Mouse (Mus musculus) lung, postnatal 14 days (tissue): ENCODE data around the gene Spata5.
"Not testable (repeated sequence)": the region's sequence is repeated elsewhere in the genome, so short reads cannot be mapped to it uniquely, and the experiment has no call there.

Experiments
- DNase-seq: peaks from one replicate; pipeline ENCODE4 v3.0.0; 2021

Spata5 gene

DNA sequence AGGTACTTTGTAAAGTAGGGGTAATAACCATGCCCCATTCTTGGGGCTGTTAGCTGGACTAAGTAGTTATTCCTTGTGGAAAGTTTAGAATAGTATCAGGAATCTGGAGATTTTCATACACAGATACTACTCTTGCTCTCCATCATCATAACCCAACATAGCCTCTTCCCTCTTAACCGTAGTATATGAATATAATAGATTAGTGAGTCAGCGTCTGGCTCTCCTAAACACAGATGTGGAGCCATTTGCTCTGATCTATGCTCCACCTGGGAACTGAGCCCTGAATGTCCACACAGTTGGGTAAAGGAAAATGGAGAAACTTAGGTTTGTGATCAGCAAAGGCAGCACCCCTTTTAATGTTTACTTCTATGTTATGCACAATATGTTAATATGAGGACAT is 96.7 kb downstream of the Spata5 start:
- DNase-seq, result no peak

DNA sequence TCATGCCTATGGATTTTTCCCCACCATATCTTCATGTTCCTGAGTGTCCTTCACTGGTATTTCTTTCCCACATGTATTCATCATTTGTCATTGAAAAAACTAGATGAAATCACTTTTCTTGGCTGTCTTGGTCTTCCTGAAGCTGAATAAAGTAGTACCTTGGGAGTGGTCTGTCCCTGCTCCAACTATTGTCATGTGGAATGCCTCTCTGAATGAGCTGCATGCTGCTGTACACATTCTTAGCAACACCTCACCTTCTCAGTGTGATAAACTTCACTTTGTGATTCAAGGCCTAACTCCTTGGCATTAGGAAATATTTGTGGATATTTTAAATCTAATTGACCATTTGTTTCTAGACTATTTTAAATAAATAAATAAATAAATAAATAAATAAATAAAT is 98.9 kb downstream of the Spata5 start:
- DNase-seq, result no peak

DNA sequence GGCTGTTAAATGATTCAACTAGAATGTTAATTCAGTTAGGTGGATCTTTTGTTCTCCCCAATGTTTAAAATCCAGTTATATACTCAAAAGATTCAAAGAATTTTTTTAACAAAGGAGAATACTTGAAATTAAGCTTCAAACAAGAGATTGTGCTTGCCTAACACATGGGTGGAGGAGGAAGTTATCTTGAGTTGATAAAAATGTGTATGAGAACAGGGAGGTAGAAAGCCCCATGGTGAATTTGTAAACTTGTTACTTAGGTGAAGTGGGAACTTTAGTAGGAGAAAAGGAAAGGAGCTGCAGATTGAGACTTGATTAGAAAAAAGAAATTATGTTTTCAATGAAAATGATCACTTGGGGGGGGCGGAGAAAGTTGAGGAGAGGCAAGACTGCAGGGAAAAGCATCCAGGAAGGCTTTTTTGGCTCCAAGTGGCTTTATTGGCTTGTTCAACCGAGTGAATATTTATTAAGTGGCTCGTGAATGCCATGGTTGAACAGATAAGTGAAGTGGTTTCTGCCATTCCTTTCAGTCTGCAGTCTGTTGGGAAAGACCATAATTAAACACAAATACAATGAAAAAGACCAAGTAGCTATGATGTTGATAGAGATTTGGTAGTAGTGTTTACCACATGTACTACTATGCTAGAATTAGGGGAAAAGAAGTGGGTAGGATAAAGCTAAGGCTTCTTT is 100.8 kb downstream of the Spata5 start:
- no peak for DNase-seq

DNA sequence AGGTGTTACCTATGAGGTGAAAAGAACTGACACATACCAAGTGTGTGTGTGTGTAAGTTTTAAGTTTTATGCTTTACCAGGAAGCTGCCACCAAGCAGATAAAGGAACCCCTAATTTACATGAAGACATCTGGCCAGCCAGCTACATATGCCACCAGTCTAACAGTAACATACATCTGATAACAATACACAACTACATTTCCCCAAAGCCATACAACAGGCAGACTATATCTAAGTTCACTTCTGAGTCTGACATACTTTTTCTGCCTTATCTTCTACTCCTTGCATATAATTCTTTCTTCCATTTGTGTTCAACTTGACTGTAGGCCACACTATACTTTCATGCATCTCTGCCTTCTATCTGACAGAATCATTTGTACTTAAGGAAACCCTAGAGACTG is 112.4 kb downstream of the Spata5 start:
- DNase-seq, result no peak

DNA sequence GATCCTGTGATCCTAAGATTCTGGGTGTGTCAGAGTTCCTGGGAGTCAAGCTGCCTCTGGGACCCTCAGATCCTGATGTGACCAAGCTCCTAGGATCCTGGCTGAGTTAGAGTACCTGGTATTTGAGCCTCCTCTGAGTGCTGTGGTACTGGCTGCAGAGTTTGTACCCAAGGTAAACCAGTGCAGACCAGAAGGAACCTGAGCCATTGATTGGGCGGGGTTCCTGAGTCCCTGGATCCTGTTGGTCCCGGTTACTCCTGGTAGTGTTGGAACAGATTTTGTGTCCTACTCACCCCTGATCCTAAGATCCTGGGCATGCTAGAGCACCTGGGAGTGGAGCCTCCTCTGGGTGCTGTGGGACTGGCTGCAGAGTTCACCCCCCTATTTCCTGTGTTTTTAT is 121.0 kb downstream of the Spata5 start:
- not testable (repeated sequence) for DNase-seq

DNA sequence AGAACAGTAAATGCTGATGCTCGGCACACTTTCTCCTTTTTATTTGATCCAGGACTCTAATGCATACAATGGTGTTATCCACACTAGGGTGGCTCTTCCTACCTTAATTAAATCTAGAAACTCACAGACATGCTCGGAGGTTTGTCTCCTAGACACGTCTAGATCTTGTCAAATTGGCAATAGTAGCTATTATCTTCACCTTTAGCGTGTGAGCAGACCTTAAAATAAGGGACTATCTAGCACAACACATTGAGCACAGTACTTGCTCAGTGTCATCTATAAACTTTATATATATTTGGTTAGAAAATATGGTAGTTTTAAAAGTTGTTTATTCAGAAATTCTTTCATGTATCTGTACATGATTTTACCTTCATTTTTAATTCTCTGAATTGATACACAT is 126.7 kb downstream of the Spata5 start:
- no peak for DNase-seq

DNA sequence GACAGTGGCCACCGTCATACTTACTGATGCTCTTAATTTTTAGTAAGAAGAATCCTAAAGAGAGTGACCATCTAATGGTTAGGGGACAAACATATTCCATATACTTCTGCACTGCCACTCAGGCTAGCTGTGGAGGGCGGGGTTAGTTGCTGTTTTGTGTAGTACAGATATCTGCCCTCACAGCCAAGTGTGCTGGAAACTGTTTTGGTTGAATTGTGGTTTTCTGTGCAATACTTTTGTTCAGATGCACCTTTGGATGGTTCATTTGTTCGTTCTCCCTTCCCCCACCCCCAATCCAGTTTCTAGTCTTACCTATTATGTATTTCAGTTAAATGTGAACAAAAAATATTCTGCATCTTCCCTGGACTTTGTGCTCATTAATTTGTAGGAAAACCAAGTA is 130.5 kb downstream of the Spata5 start:
- DNase-seq, result no peak

DNA sequence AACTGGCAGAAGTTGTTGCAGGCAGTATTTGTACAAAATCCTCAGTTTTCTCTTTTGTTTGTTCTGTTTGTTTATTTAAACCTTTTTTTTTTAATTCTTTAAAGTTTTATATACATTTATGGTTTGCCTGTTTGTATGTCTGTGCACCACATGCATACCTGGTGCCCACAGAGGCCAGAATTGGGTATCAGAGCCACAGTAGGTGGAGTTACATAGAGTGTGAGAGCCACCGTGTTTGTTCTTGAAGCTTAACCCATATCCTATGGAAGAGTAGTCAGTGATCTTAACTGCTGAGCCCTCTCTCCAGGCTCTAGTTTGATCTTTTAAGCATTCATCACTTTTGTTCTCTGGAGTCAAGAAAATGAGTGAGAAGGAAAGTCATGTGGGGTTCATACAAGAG is 130.9 kb downstream of the Spata5 start:
- no peak for DNase-seq

DNA sequence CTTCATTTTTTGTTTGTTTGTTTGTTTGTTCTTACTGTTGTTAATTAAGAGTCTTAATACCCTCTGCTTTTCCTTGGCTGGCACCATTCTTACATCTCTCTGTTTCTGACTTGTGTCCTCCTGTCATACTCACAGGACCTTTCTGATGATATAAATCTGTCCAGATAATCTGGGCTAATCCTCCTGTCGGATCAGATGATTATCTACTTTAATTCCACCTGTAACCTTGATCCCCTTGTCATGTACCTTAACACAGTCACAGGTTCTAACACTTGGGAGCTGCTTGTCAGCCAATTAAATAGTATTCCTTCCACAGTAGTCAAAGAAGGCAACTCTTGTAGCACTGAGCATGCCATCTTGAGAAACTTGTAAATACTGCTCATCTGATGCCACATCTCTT is 131.8 kb downstream of the Spata5 start:
- no peak for DNase-seq

DNA sequence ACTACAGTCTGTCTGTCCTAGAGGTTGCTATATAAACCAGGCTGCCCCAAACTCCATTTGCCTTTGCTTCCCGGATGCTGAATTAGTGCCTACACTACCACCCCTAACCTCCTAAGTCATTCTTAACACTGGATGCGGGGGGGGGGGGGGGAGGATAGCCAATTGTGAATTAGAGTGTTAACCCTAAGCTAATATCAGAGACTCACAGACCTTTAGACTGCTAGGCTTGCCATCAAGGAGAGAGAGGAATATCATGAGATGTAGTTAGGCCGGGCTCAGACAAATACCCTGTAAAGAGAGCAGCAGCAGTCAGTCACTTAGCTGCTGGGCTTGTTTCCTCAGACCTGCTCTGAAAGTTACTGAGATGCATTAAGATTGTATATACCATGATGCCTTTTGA is 132.5 kb downstream of the Spata5 start:
- no peak for DNase-seq

DNA sequence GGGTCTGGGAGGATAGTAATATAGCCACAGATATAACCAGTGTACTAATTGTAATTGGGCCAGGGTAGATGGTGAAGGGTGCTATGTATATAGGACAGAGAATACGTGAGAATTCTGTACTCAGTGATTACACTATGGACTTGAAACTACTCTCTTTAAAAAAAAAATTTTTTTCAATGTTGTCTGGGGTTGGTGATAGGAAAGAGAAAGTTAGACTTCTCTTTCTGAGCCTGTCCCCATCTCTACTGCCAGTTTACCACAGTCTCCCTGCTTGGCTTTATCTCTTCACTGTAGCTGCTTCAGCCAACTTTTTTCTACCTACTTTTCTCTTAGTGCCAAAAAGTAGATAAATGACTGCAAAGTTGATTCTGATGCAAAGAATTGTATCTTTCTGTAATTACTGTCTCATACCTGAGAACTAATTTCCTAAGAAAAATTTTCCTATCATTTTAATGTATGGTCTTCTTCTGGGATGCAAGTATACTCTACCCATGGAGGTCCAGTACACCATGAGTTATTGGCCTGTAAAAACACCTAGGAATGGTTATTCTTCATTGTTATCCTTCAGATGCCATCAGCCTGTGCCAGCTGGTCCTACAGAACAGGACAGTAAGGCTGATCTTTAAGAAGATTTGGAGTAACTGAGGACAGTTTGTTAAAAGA is 133.8 kb downstream of the Spata5 start:
- no peak for DNase-seq

DNA sequence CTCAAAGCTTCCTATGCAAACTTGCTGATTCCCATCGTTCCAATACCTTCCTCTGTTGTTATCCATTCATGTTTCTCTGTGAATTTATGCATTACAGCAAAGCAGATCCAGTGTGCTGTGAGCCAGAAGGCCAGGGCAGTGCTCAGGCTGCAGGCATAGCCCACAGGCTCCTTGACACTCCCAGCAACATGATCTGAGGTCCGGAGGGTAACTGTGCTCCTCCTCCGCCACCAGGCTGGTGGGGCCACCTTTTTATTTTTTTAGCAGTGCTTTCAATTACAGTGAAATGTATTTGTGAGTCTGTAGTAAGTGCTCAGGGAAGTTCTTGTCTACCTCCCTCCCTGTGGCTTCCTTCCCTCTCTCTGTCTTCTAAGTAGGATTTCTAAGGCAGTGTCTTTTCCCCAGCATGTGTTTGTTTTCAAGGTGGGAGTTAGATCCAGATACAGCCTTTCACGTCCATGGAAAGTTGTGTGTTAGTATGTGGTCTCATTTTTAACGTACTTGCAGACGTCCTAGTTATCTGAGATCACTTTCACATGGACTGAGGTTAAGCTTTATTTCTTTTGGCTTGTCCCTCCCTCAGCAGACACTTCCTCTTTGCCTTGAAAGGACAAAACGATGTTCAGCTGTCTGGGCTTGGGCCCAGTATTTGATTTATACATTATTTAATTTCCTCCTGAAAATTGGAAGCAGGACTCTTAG is 136.9 kb downstream of the Spata5 start:
- DNase-seq, result no peak

DNA sequence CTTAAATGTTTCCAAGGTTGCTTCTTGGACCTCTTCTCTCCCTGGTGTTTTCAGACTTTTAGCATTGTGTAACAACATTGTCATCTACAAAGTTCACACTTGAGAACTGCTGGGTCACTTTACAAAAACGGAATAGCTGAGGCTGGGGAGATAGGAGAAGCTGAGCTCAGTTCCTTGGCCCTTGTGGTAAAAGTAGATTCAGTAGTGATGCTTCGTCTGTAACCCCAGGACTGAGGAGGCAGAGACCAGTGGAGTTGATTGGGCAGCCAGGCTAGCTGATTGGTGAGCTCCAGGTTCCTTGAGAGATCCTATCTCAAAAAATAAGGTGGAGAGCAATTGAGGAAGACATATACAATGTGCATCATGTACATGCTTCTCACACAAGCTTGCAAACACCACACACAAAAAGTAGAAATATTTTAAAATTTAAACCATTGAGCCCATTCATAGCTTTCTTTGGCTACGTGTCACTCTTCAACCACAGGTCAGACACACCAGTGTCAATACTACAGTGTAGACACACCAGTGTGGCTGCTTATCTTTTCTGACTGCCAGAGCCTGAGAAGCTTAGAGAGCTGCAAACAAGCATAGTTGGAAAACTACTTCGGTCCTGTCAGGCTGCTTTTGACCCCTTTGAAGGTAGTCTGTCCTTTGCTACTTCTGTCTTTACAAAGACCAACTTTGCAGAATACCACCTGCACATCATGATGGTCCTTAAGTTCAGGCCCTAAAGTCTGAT is 138.2 kb downstream of the Spata5 start:
- DNase-seq, result no peak

DNA sequence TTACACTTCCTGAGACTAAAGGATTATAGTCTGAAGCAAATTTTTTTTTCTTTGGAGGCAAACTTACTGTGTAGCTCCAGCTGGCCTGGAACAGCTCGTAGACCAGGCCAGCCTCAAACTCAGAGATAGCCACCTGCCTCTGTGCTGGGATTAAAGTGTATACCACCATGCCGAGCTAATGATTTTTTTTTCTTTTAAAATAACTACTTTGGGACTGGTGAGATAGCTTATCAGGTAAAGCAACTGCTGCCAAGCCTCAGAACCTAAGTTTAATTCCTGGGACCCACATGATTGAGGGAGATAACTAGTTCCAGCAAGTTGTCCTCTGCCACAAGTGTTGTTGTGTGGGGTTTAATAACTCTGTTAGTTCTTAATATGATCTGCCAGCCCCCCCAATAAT is 139.6 kb downstream of the Spata5 start:
- no peak for DNase-seq

DNA sequence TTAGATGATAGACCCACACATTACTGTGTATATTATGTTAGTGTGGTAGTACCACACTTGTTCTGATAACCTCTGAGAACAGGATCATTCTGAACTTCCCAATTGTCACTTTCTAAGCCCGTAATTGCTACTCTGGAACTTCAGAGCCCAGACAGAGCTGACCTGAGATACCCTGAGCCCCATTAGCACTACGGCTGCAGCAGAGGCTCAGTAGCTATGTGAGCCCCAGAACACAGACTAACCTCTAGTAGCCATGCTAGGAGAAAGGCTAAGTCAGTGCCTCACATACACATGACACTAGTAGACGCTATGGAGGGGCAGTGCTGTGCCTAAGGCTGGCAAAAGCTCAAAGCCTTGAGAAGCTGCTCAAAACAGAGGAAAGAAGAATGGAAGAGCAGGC is 141.8 kb downstream of the Spata5 start:
- no peak for DNase-seq

DNA sequence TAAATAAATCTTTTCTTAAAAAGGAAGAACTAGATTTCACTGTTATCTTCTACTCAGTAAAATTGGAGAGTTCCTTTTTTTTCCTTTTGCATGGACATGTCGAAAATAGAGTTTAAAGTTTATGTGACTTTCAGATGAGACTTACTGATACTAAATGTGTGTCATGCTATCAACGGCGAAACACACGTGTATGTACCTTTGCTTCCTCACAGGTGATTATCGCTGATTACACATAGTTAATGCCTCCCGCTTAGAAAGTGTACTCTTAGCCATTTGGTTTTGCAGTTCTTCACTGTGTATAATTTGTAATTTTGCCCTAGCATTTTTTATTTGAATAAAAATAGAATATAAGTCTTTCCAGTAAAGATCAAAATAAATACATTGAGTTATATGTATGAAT is 146.4 kb downstream of the Spata5 start:
- no peak for DNase-seq

DNA sequence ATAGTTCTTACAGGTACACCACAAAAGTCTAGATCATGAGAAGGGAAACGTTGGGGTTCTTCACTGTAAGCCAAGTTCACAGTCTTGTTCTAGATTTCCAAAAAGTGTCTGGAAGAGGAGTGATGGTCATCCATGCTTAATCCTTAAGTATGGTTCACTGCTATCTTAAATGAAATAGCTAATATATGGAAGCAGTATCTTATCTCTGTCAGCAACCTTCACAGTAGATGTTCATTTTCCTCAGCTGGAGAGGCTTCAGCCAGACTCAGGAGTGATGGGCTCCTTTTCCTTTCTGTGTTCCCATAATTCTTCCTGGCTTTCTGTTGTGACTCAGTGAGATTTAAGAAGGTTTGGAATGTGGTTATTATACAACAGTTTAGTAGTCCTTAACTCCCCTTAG is 147.8 kb downstream of the Spata5 start:
- no peak for DNase-seq

DNA sequence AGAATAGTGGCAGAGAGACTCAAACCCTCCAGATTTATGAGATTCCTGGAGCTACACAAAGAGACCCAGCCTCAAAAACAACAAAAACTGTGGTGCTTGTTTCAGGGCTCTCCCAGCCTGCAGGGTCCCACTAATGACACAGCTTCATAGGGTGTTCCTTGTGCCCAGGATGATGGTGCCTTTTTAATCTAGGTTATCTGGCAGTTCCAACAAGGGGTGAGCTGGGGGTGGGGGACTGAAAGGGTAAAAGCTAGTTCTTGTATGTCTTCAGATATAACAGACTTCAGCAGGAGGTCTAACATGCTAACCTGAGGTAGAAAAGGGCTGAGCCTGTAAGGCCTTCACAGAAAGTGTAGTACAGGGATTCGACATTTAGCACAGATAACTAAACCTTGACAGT is 149.1 kb downstream of the Spata5 start:
- DNase-seq, result no peak

DNA sequence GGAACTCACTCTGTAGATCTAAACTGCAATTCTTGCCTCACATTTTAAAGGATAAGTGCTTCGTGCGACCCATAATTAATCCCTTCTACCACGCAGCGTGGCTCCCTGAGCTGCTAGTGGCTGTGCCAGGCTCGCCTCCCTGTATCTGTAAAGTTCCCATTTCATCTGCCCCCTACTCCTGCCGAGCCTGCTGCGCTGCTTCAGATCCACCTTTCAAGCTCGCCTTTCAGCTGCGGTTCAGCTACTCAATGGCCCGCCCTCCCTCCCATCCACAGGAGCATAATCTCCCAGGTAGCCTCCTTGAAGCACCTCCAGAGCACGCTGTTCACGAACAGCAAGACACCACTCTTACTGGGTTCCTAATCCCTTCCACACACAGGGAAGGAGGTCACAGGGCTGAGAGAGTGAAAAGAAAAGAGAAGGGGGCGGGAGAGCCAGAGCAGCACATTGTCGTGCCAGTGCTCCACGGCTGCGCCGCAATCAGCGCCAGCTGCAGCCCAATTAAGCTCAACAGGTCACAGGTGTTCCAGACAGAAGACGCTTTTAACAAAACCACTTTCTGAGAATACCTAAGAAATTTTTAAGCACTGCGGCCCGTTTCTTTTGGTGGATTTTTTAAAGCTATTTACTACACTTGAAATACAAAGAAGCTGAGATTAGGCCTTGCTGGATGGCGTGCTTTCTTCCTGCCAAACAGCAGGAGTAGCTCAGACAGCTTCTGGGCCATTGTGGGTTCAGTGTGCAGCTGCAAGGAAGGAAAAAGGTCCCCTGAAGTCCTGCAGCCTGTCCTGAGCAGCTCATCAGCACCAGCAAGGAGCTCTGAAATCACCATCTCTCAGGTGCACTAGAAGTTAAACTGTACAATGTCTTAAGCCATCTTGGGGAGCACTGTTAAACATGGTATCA is 150.2 kb downstream of the Spata5 start:
- DNase-seq, result no peak

DNA sequence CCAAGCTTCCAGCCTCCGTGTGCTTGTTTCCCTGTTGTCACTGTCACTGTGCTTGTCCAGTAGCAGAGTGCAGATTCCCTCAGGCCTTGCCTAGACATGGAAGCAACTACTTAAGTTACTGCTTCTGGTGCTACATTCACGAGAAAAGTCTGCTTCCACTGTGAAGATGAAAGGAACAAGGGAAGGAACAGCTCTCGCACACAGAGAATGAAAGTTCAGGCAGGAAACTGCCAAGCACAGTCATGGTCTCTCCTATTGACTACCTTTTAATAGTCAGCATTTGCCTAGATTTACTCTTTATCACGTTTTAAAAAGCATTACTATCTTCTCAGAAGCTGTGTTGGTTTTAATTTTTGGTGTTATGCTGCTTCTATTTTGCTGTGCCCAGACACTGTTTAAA is 151.9 kb downstream of the Spata5 start:
- no peak for DNase-seq

DNA sequence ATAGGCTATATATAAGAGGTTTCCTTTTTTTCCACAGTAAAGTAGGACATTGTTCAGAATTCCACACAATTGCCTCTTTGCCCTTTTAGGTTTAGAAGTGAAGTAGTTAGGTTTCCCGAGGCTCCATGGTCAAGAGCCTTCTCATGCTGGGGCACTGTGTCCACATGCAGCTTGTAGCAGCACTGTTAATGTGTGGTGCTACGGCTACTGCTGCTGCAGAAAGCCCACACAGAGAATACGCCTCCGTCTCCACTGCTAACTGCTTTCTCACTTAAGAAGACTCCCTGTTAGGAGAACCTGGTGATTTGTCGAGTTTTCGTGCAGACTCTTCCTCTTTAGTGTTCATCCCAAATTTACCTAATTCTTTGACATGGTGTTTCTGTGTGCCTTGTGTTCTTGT is 152.4 kb downstream of the Spata5 start:
- no peak for DNase-seq

DNA sequence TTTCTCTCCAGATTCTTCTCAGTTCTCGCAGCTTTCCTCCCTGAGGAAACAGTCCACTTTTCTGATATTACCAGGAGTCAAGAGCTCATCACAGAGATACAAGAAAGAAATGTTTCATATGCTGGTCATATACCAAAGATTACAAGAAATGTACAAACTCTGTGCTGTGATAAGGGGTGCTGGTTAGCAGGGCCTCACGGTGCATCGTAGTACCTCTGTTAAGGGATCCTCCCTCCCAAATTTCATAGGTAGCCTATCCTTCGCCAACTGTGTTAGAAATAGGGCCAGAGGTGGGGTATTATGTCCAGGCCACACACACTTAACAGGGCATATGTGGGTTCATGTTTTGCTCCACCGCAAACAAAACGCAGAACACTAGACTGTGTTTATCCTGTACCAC is 157.1 kb downstream of the Spata5 start:
- DNase-seq, result no peak

DNA sequence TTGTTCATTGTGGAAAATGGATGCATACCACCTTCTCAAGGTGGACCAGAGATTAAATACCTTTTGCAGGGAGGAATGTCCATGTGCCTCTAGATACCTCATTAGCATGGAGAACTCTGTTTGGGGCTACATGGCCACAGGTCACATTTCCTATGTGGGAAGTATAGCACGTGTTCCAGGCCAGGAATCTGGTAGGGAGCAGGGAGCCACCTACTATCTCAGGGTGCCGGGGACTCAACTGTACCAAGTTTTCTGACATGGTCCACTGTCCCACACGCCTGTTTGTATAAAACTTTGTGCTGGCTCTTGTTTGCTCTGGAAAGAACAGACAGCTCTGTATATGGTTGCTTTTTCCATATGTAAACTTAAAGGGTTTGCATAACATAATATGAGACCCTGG is 158.0 kb downstream of the Spata5 start:
- no peak for DNase-seq
